Mouse (Mus musculus) olfactory bulb, adult 2 months (tissue): ENCODE results near the gene Ada.

Experiments
- CTCF ChIP-seq: fragments of 200-500 bp; IDR thresholded peaks from 2 replicates; pipeline ENCODE4 v1.5.1; 2012; ENCODE audit warnings: low read depth, mild to moderate bottlenecking, low read length, moderate library complexity; ENCODE audit not compliant: insufficient read depth
- POLR2A ChIP-seq: fragments of 200-500 bp; IDR thresholded peaks from 2 replicates; pipeline ENCODE4 v1.6.1; 2012; ENCODE audit warnings: mild to moderate bottlenecking, low read depth, low read length, moderate library complexity; ENCODE audit not compliant: insufficient read depth

GRCm38 (mm10) chr2:163749647-163750611, at the start of gene Ada:
- TF ChIP-seq POLR2A (no peak), CTCF (no peak)
